Mouse (Mus musculus) C2C12 (cell line): ENCODE data around the gene Taf8.

Experiments used
- CTCF ChIP-seq: IDR thresholded peaks from one replicate; pipeline ENCODE4 v1.5.1; 2011; ENCODE audit not compliant: control insufficient read depth, insufficient read depth, insufficient read length
- FOSL1 ChIP-seq: IDR thresholded peaks from one replicate; pipeline ENCODE4 v1.8.0; 2011; ENCODE audit warnings: mild to moderate bottlenecking, low read length; ENCODE audit not compliant: poor library complexity, insufficient read depth, severe bottlenecking
- MYOG ChIP-seq: IDR thresholded peaks from one replicate; pipeline ENCODE4 v1.6.1; 2011; ENCODE audit not compliant: control insufficient read depth, insufficient read length; ENCODE audit errors: extremely low read depth

DNA sequence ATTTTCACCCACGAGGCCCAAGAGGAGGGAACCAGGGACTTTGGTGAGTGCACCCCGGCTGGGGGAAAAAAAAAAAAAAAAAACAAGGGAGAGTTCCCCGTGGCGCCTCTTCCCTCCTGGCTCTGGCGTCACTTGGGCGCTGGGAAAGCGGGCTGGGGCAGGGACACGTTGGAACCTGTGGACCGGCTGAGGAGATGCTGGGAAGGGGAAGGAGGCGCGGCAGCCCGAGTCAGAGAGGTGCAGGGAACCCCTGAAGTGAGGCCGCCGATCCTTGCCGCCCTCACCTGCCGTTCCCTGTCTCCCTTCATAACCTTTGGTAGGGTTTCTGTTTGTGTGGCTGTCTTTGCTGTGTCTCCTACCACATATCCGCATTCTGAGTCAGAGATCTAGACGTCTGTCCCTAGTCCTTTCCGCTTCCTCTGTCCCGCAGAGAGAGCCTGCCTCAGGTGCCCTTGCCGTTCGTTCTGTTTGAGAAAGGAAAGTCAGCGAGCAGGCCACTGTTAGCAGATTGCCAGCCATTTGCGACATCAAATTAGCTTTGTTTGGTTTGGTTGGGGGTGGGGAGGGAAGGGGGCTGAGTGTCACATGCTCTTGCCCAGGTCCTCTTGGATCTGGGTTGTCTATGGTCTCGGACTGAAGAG lies 65.1 kb downstream of the Taf8 start, which contains the start of gene 1700001C19Rik:
- no peak for TF ChIP-seq CTCF
- no peak for TF ChIP-seq MYOG
- TF ChIP-seq FOSL1, result no peak
